Comparison of ENCODE assay signal across 10 mouse cellular contexts in genomic region chr13:15461926-15462325, GRCm38 (mm10). TPM values are rescaled to one million over a fixed set of nuclear protein-coding genes. Genes with fewer than 3 reads are reported as not detected.
A peak's percentile ranks its signal among the peaks of the same experiment; 100 is the strongest.
DNase-seq lines count a peak whose midpoint lies in the region; ATAC-seq and TF ChIP-seq lines count a peak whose summit lies in the region.
"Had no signal": no experiment of that assay in that cellular context is flagged by ENCODE, and none has a peak within 500 bp of the region (broad histone marks: within the 10 kb centered on the region; RNA-seq: fewer than 3 reads in every experiment).

No protein-coding gene starts in this region.

- intact Hi-C loops in left cerebral cortex, adult 2 months (cut with DNase I) = no loop called here

- H3K27ac ChIP-seq in kidney, embryonic 16.5 days (ENCODE audit: low read length) = 0 out of 2 replicates have a peak overlapping the region, but pooled peaks have one; percentile 16
- peak overlapping the region; percentile 99 for H3K27ac ChIP-seq in forebrain, embryonic 12.5 days
- H3K27ac ChIP-seq in intestine, postnatal 0 days (ENCODE audit: low read depth, low read length) = 0 out of 2 replicates have a peak overlapping the region, but pooled peaks have one; percentile 15
- H3K27ac ChIP-seq in neural tube, embryonic 15.5 days (replicated peaks) = no peak overlapping the region
- no peak overlapping the region for H3K27ac ChIP-seq in left cerebral cortex, adult 2 months
- H3K27ac ChIP-seq: macrophage had no signal

- ATAC-seq in kidney, embryonic 16.5 days (ENCODE audit: low FRiP score, low TSS enrichment) = no peak
- no peak for ATAC-seq in forebrain, embryonic 12.5 days (ENCODE audit: low FRiP score)
- no peak for ATAC-seq in intestine, postnatal 0 days
- no peak for ATAC-seq in neural tube, embryonic 15.5 days (ENCODE audit: low FRiP score)
- ATAC-seq in granulocyte monocyte progenitor cell, adult 5-6 weeks (replicated peaks; ENCODE audit: poor library complexity, severe bottlenecking) = no peak
- ATAC-seq: inflammation-experienced regulatory T-cells, adult 6 months had no signal

- DNase-seq in kidney, postnatal 36 days = no peak
- no peak for DNase-seq in left cerebral cortex, adult 2 months (ENCODE audit: extremely low spot score in 1 of 2, low spot score in 2 of 2)
- DNase-seq: thymus, postnatal 36 days had no signal

- H3K9ac ChIP-seq in kidney, embryonic 16.5 days (replicated peaks; ENCODE audit: low read length) = peak overlapping the region; percentile 19; the same call in 1 of the 2 replicates
- peak overlapping the region; percentile 92 for H3K9ac ChIP-seq in forebrain, embryonic 12.5 days
- no peak overlapping the region for H3K9ac ChIP-seq in intestine, postnatal 0 days (ENCODE audit: low read depth, low read length)
- H3K9ac ChIP-seq in neural tube, embryonic 15.5 days (replicated peaks) = no peak overlapping the region

- peak overlapping the region; percentile 71 for H3K4me3 ChIP-seq in kidney, embryonic 16.5 days (ENCODE audit: low read length)
- H3K4me3 ChIP-seq in forebrain, embryonic 12.5 days (replicated peaks) = peak overlapping the region; percentile 94
- H3K4me3 ChIP-seq in intestine, postnatal 0 days (ENCODE audit: low read depth, low read length) = no peak overlapping the region; the same call in 1 of the 2 replicates
- peak overlapping the region; percentile 57; the same call in 1 of the 2 replicates for H3K4me3 ChIP-seq in neural tube, embryonic 15.5 days (replicated peaks)
- H3K4me3 ChIP-seq in left cerebral cortex, adult 2 months = no peak overlapping the region

- H3K4me1 ChIP-seq in kidney, embryonic 16.5 days (ENCODE audit: insufficient read depth, low read length) = peaks cover 20% of the 10 kb centered on the region; the same call in 1 of the 2 replicates
- H3K4me1 ChIP-seq in forebrain, embryonic 12.5 days = peaks cover 22% of the 10 kb centered on the region
- no peaks in the 10 kb centered on the region for H3K4me1 ChIP-seq in intestine, postnatal 0 days (replicated peaks; ENCODE audit: control insufficient read depth, insufficient read depth, low read length)
- peaks cover 20% of the 10 kb centered on the region for H3K4me1 ChIP-seq in neural tube, embryonic 15.5 days

- 19% methylated on average over 7 of the region's 7 CpGs for whole genome bisulfite sequencing in kidney, embryonic 16.5 days
- 12% methylated on average over 7 of the region's 7 CpGs for WGBS in forebrain, embryonic 12.5 days
- 26% methylated on average over 7 of the region's 7 CpGs for WGBS in intestine, postnatal 0 days
- 21% methylated on average over 7 of the region's 7 CpGs for WGBS in neural tube, embryonic 15.5 days

- H3K27me3 ChIP-seq in kidney, embryonic 16.5 days (ENCODE audit: insufficient read depth, low read length) = no peaks in the 10 kb centered on the region
- no peaks in the 10 kb centered on the region for H3K27me3 ChIP-seq in forebrain, embryonic 12.5 days
- H3K27me3 ChIP-seq in intestine, postnatal 0 days (replicated peaks; ENCODE audit: control insufficient read depth, insufficient read depth, low read length) = peaks cover 30% of the 10 kb centered on the region
- H3K27me3 ChIP-seq in neural tube, embryonic 15.5 days (replicated peaks) = peaks cover 20% of the 10 kb centered on the region

- no peaks in the 10 kb centered on the region for H3K36me3 ChIP-seq in kidney, embryonic 16.5 days (ENCODE audit: insufficient read depth, low read length)
- no peaks in the 10 kb centered on the region for H3K36me3 ChIP-seq in forebrain, embryonic 12.5 days (replicated peaks)
- no peaks in the 10 kb centered on the region for H3K36me3 ChIP-seq in intestine, postnatal 0 days (ENCODE audit: control insufficient read depth, insufficient read depth)
- no peaks in the 10 kb centered on the region for H3K36me3 ChIP-seq in neural tube, embryonic 15.5 days

- TF ChIP-seq CTCF in intestine, postnatal 0 days (IDR thresholded peaks at IDR 0.05; ENCODE audit: low read depth) = no peak
- no peak for TF ChIP-seq CTCF in left cerebral cortex, adult 2 months (IDR thresholded peaks at IDR 0.05)

- peak overlapping the region; percentile 80 for H3K4me2 ChIP-seq in kidney, embryonic 16.5 days (replicated peaks; ENCODE audit: low read depth, low read length)
- peak overlapping the region; percentile 68 for H3K4me2 ChIP-seq in forebrain, embryonic 12.5 days
- peak overlapping the region; percentile 75; the same call in 1 of the 2 replicates for H3K4me2 ChIP-seq in intestine, postnatal 0 days (replicated peaks; ENCODE audit: low read depth)
- peak overlapping the region; percentile 98; the same call in 1 of the 2 replicates for H3K4me2 ChIP-seq in neural tube, embryonic 15.5 days

- H3K9me3 ChIP-seq in kidney, embryonic 16.5 days (ENCODE audit: low read length) = no peaks in the 10 kb centered on the region
- H3K9me3 ChIP-seq in forebrain, embryonic 12.5 days = no peaks in the 10 kb centered on the region
- no peaks in the 10 kb centered on the region for H3K9me3 ChIP-seq in intestine, postnatal 0 days (ENCODE audit: control insufficient read depth)
- no peaks in the 10 kb centered on the region for H3K9me3 ChIP-seq in neural tube, embryonic 15.5 days (replicated peaks)

RNA-seq across cellular contexts. Expression of gene Gli3, which starts 1.1 kb away (rescaled TPM):
- 11.6 and 12.5 TPM in 2 replicates for polyA plus RNA-seq in kidney, embryonic 16.5 days (2015; fragmentation: Nextera tagmentation; extraction: Ambion mirVana)
- polyA plus RNA-seq in forebrain, embryonic 12.5 days (2016; fragmentation: Nextera tagmentation; extraction: Ambion mirVana) = 47.2 and 48.2 TPM in 2 replicates
- 4.4 and 5.0 TPM in 2 replicates for polyA plus RNA-seq in intestine, postnatal 0 days (2015; fragmentation: Nextera tagmentation; extraction: Ambion mirVana)
- polyA plus RNA-seq in neural tube, embryonic 15.5 days (2015; fragmentation: Nextera tagmentation; extraction: Ambion mirVana) = 2.6 and 4.4 TPM in 2 replicates
- total RNA-seq in left cerebral cortex, adult 2 months (2021) = 10 to 100 TPM in 1 of 2 experiments, 1 to 10 TPM in 1; 9.9 to 10.0 TPM
- total RNA-seq in granulocyte monocyte progenitor cell, adult 5-6 weeks (2014; fragmentation: Nextera tagmentation) = not detected in 2 replicates
- total RNA-seq in granulocyte monocyte progenitor cell, adult 5-6 weeks (2017) = not detected in 2 replicates
- polyA plus RNA-seq: macrophage had no signal

Comparison
In these comparisons a context has a peak if more than half of its experiments do, and no peak if none do; other contexts are left out.
1. H3K27ac ChIP-seq: peak in kidney, embryonic 16.5 days (single experiment), forebrain, embryonic 12.5 days (single experiment) and intestine, postnatal 0 days (single experiment); none in neural tube, embryonic 15.5 days (single experiment) and left cerebral cortex, adult 2 months (single experiment).
2. H3K4me3 ChIP-seq: peak in kidney, embryonic 16.5 days (single experiment), forebrain, embryonic 12.5 days (single experiment) and neural tube, embryonic 15.5 days (single experiment); none in intestine, postnatal 0 days (single experiment) and left cerebral cortex, adult 2 months (single experiment).
3. H3K9ac ChIP-seq: peak in kidney, embryonic 16.5 days (single experiment) and forebrain, embryonic 12.5 days (single experiment); none in intestine, postnatal 0 days (single experiment) and neural tube, embryonic 15.5 days (single experiment).
4. Peak in every context shown above with its lines, with median percentiles within 50 percentile points of each other: H3K4me2 ChIP-seq.